Mouse (Mus musculus): ENCODE measurements at regions not wholly inside any gene's neighbourhood (a gene's known extent, or its start where the extent isn't known, plus 50 kb on each side); places are given as distances from the start of the nearest gene placed in this dataset.

DNA sequence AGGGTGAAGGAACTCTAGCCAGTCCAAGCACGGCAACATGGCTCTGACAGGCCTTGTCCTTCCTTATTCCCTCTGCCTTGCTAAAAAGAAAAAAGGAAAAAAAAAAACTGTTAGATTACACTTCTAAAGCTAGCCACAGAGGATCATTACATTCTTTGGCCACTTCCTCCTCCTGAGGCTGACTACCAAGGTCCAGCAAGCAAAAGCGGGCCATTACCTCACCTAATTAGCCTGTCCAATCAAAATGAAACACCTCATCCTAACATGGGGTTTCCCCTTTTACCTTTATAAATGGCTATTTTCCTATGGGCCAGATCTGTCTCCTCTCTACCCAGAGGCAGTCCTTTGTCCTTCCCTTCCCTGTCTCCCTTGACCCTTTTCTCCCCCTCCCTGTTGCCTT is 102.2 kb downstream of the Pih1h3b start:
- DNase-seq (ENCODE audit: low spot score in 2 of 2), result no peak

GRCm38 (mm10) chrX:140165966-140166365 is 103.3 kb downstream of the Pih1h3b start:
- no peak for DNase-seq (ENCODE audit: low spot score in 2 of 2)

DNA sequence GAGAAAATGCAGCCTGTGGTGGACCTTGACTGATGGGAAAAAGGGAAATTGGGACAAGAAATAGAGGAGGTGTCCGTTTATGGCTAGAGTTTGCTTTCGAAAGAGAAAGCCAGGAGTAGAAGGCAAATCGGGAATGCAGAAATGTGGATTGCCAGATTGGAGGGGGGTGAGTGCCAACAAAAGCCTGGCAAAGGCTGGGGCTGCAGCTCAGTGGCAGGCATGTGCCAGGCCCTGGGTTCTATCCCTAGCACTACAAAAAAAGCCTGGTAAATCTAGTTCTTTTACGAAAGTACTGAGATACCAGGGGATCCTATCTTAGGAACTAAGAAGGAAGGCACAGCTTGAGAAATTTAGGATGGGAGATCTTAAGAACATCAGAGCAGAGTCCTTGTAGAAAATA is 117.2 kb downstream of the Pih1h3b start:
- peak; percentile 3 to 19 for DNase-seq (ENCODE audit: low spot score in 2 of 2)

DNA sequence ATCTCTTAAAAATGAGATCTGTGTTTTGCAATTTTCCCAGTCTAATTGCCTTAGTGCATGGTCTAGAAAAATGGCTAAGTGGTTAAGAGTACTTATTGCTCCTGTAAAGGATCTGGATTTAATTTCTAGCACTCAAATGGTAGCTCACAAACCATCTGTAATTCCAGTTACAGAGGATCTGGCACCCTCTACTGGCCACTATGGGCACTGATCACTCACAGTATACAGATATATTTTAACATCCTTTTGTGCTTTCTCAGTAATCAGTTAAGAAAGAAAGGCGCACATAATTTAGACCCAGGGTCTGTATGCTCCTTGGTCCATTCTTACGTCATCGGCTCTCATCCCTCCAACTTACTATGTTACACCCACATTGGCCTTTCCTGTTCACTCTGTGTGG is 120.3 kb downstream of the Pih1h3b start:
- no peak for DNase-seq (ENCODE audit: low spot score in 2 of 2)

DNA sequence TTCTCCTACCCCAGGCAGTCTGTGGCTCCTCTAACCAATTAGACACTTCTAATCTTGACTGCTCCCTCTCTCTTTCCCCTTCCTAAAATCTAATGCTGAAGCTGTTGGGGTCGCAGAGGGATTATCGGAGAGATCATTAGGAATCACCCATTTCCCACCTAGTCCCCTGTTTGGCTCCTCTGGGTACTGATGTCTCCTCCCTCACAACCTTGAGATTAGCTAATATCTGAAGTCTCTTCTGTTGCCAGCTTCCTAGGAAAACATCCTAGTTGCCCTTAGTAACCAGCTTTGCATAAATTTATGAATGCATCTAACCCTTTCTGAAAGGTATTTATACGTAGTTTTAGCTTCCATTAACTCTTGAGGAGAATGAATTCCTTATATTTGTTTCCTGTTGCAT is 138.4 kb upstream of the Frmpd3 start:
- DNase-seq (ENCODE audit: low spot score in 2 of 2), result no peak

DNA sequence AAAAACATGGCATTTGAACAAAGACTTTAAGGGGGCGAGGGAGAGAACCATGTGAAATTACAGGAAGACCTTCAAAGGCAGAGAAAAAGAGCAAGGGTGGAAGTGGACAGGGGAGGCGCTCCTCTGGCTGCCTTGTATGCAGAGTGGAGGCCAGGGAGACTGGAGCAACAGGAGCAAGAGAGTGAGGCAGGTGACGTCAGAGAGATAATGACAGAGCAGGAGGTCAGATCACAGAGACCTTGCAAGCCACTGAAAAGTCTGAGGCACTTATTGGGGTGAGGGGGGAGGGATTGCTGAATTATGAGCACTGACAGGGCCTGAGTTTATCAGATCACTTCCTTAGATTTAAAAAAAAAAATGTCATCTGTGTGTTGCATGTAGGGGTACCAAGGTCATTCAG is 133.3 kb upstream of the Frmpd3 start:
- no peak for DNase-seq (ENCODE audit: low spot score in 2 of 2)

DNA sequence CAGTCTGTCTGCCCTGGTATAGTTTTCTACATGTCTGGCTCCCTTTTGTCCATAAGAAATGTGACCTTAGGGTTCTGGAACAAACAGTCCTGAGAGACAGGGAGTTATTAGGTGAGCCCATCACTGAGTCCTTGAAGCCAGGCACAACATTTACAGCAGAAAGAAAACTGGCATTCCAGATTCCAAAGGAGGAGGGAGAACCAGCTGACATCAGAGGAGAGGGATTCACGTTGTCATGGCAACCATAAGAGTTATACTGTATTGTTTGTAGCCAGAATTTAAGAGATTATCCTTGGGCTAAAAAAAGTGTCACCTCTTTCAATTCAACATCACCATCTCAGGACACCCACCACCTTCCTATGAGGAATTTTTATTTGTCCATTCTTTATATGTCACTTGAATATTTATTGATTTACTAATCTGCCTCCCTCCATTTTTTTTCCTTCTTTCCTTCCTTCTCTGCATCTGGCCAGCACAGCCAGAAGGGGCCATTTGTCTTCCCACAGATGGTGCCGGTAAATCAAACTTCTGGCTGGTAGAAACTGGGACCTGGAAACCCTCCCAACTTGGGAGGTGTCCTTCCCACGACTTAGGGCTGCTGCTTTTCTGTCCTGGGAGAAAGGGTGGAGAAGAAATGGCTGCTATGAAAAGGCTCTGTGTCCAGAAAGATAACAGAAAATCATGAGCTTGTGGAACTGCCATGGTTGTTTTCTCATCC is 129.3 kb upstream of the Frmpd3 start:
- no peak for DNase-seq (ENCODE audit: low spot score in 2 of 2)

DNA sequence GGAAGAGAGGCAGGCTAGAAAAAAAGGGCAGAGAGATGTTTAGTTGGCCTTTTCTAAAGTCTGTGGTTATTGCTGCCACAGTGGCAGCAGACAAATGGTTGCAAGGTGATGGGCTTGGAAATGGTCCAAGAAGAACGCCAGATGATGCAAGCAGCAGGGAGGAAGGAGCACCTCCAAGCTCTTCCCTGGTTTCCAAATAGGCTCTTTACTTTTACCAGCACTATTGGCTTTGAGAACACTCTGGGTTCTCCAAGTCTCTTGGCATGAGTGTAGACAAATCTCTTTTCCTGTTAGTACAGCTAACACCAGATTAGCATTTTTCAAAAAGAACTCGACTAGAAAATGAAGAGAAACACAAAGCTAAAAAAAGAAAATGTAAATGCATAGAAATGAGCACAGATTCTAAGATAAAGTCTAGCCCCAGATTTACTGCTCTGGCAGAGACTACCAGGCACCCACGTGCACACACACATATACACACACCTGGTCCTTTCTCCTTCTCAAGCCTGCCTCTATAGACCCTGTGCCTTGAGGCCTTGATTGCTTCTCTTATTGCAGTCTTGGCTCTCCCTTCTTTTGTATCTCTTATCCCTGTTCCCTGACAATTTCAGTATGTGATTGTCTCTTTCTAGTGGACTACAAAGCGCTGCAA is 127.7 kb upstream of the Frmpd3 start:
- DNase-seq (ENCODE audit: low spot score in 2 of 2), result no peak

GRCm38 (mm10) chrX:140255790-140256189 is 86.3 kb upstream of the Frmpd3 start:
- no peak for DNase-seq (ENCODE audit: low spot score in 2 of 2)

DNA sequence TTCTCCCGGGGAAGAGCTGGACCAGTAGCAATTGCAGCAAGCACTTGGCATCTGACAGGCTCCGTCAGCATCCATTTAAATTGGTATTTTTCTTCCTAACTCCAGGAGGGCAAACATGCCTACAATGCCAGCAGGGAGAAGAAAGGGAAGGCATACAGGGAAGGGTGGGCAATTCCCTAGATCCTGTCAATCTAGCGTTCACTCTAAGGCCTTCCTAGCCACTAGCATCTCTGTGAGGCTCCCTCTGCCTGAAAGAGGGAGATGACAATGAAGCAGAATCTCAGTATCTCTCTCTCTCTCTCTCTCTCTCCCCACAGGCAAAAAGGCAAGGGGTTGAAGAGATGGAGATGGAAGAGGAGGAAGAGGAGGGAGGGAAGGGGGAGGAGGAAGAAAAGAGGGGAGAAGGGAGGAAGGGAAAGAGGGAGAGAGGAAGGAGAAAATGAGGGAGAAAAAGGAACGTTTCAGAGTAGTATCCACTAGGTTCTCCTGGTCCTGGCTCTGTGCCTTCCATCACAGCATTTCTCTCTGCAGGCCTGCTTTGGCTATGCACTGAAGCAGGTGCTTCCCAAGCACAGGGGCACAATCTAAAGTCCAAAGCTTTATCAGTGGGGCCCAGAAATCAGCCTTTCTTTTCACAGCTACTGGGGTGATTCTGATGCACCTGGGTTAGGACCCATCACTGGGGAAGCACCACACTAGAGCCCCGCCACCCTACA is 72.2 kb upstream of the Frmpd3 start:
- DNase-seq (ENCODE audit: low spot score in 2 of 2), result no peak

DNA sequence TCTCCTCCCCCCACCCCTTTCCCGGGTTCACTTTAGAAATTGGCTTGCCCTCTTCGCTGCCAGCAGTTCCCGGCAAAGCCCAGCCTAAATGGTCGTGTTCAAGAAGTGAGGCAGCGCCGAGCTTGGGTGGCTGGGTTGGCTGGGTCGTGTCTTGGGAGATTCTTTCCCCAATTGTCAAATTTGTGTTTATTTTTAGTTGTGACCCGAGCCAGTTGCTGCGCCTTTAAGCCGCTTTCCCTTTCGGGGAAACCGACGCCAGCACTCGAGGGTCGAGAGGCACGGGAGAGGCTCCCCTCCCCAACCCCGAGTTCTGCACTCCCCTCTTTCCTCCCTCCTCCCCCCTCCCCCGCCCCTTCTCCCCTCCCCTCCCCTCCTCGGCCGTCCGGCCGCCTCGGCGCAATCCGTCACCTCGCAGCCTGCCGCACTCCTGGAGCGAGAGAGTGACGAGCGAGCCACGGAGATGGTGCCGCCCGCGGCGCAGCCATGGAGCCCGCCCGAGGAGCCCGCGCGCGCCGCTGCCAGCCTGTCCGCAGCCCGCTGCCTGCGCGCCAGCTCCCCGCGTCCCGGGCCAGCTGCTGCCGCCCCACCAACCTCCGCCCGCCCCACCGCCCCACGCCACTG is 64.6 kb upstream of the Frmpd3 start:
- no peak for DNase-seq (ENCODE audit: low spot score in 2 of 2)

- DNase-seq (ENCODE audit: low spot score in 2 of 2), result peak; percentile 4 to 9
These were observed 63.9 kb upstream of the Frmpd3 start for GRCm38 (mm10) chrX:140277978-140278729.

GRCm38 (mm10) chrX:140279266-140279665 is 62.8 kb upstream of the Frmpd3 start:
- peak; percentile 6 to 8 for DNase-seq (ENCODE audit: low spot score in 2 of 2)

DNA sequence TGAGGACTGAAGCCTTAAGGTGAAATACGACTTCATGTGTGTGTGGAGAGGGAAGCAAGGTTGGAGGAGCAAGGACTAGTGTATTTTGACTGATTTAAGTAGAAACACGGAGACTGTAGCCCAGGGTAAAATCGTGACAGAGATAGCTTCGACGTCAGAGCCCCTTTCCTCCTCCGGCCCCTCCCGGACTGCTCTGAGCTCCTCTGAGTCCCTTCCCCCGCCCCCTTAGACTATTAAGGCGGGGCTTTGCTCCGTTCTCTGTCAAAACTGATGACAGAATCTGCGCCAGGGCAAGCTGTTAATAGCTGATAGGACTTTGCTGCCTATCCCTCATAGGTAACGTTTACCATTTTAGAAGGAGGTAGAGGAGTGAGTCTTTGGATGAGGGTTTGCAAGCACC is 62.0 kb upstream of the Frmpd3 start:
- peak in 1 of 2 experiments; percentile 8 for DNase-seq (ENCODE audit: low spot score in 2 of 2)
